Mouse (Mus musculus) hindbrain, postnatal 0 days (tissue): Measurements from ENCODE around the gene Nbea. TPM values are rescaled to one million over a fixed set of nuclear protein-coding genes. Genes with fewer than 3 reads are reported as not detected.

Source experiments
- ATAC-seq: fragments of 200-750 bp; cut with Nextera tagmentation; 2 replicates; pipeline ENCODE4 v1.8.0; 2017; ENCODE audit warnings: mild to moderate bottlenecking, moderate TSS enrichment, moderate library complexity
- DNase-seq: peaks from one replicate; pipeline ENCODE4 v3.0.0-alpha.2; 2015; ENCODE audit warnings: low spot score
- H3K27ac ChIP-seq: fragments of 300-500 bp; sonication (generic); 2 replicates; pipeline ENCODE4 v1.5.1; 2014; ENCODE audit warnings: mild to moderate bottlenecking
- H3K27me3 ChIP-seq: fragments of 300-500 bp; sonication (generic); 2 replicates; pipeline ENCODE4 v1.6.1; 2014; ENCODE audit warnings: low read length, mixed read lengths; ENCODE audit not compliant: insufficient read depth
- H3K36me3 ChIP-seq: fragments of 300-500 bp; sonication (generic); 2 replicates; pipeline ENCODE4 v1.6.1; 2014; ENCODE audit warnings: low read length, mixed read lengths; ENCODE audit not compliant: insufficient read depth
- H3K4me1 ChIP-seq: fragments of 300-500 bp; sonication (generic); 2 replicates; pipeline ENCODE4 v1.6.1; 2014; ENCODE audit warnings: antibody characterized with exemption, low read length, mixed read lengths; ENCODE audit not compliant: insufficient read depth
- H3K4me2 ChIP-seq: fragments of 300-500 bp; sonication (generic); 2 replicates; pipeline ENCODE4 v1.6.1; 2014; ENCODE audit warnings: low read depth, mild to moderate bottlenecking, low read length, moderate library complexity, mixed read lengths
- H3K4me3 ChIP-seq: fragments of 300-500 bp; sonication (generic); 2 replicates; pipeline ENCODE4 v1.5.1; 2014; ENCODE audit warnings: low read length
- H3K9ac ChIP-seq: fragments of 300-500 bp; sonication (generic); replicated peaks from 2 replicates; pipeline ENCODE4 v1.6.1; 2014; ENCODE audit warnings: mild to moderate bottlenecking, low read length, moderate library complexity, mixed read lengths
- H3K9me3 ChIP-seq: fragments of 300-500 bp; sonication (generic); 2 replicates; pipeline ENCODE4 v1.6.1; 2016; ENCODE audit warnings: low read length, mixed read lengths
- CTCF ChIP-seq: IDR thresholded peaks from 2 replicates; pipeline ENCODE4 v1.5.1; 2016; ENCODE audit warnings: antibody characterized with exemption, control low read depth, low read depth
- WGBS: fragments of 180-500 bp; shearing (Covaris S2); extraction: QIAGEN DNeasy Blood & Tissue Kit; methylation state at CpG from one replicate; pipeline ENCODE4 v1.1.7; 2014; 5-methylcytosine and 5-hydroxymethylcytosine counted together
- polyA plus RNA-seq: library from polyadenylated mRNA; unstranded; fragments of >200 nt; fragmentation: Nextera tagmentation; extraction: Ambion mirVana; gene quantifications from 2 replicates; pipeline ENCODE4 v1.2.1, GENCODE M21; 2015
- total RNA-seq: library from RNA; depleted of rRNA; stranded (reverse); fragments of >200 nt; gene quantifications from 2 replicates; pipeline ENCODE4 v1.2.3, GENCODE M21; 2014

Nbea gene
- total and polyA plus RNA-seq, 2 experiments from 2014 or later: 53.4 to 190 TPM

DNA sequence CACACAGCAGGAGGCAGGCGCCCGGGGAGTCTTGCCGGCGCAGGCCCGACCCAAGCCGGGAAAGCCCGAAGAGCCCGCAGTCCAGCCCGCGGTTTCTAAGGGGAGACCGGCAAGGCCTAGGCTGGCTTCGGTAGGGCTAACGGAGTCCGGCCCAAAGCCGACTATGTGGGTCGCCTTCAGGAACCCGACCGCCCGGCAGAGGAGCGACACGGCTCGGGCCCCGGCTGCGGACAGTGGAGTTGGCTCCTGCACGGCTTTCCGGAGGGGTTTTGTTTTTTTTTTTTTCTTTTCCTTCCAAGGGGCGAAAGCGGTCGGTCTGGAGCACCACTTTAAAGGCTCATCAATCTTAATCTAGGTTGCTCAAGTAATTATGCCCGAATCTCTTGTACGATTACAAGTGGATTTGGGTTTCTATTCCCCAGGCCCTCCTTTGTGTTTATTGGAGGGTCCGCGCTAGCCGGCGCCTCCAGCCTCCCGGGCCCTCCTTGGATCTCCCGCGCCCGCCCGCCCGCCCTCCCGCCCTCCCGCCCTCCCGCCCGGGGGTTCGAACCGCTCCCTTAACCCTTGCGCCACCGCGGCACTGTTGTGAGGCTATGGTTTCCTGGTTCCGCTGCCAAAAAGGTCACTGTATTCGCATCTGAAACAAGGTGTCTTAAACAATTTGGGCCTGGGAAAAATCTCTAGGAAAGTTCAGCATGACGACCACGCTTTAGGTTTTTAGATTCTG, 395.9 kb downstream of the Nbea start:
- Histone ChIP-seq H3K36me3 (no peaks in the 10 kb centered on the region), H3K4me3 (peak overlapping the region; percentile 49)
- WGBS: 4% methylated on average over 52 of the region's 54 CpGs

GRCm38 (mm10) chr3:55786835-55787486, 396.5 kb downstream of the Nbea start:
- Histone ChIP-seq H3K36me3 (no peaks in the 10 kb centered on the region), H3K9me3 (no peaks in the 10 kb centered on the region), H3K4me2 (peak overlapping the region; percentile 77), H3K4me3 (peak overlapping the region; percentile 49), H3K27ac (peak overlapping the region; percentile 97), H3K9ac (peak overlapping the region; percentile 83), H3K27me3 (no peaks in the 10 kb centered on the region), H3K4me1 (peaks cover 4% of the 10 kb centered on the region; the same call in 1 of the 2 replicates)
- DNase-seq (peak; percentile 56), ATAC-seq (no peak)
- no peak for TF ChIP-seq CTCF
- WGBS: 29% methylated on average over 17 of the region's 17 CpGs

More for the DNA sequence above, 395.9 kb downstream of the Nbea start:
- no peak for TF ChIP-seq CTCF
- Histone ChIP-seq H3K4me1 (peaks cover 4% of the 10 kb centered on the region; the same call in 1 of the 2 replicates), H3K4me2 (peak overlapping the region; percentile 77), H3K27me3 (no peaks in the 10 kb centered on the region), H3K9ac (peak overlapping the region; percentile 83), H3K27ac (peak overlapping the region; percentile 97), H3K9me3 (no peaks in the 10 kb centered on the region)
- peak; percentile 68 for ATAC-seq
- peak; percentile 73 for DNase-seq

GRCm38 (mm10) chr3:55785981-55786725, 397.3 kb downstream of the Nbea start:
- H3K4me3 ChIP-seq: peak overlapping the region; percentile 49
- ATAC-seq: no peak
- WGBS: 31% methylated on average over 3 of the region's 3 CpGs
- H3K36me3 ChIP-seq: no peaks in the 10 kb centered on the region
- peak overlapping the region; percentile 97 for H3K27ac ChIP-seq
- no peaks in the 10 kb centered on the region for H3K9me3 ChIP-seq
- H3K4me2 ChIP-seq: peak overlapping the region; percentile 77
- no peak for TF ChIP-seq CTCF
- peak overlapping the region; percentile 83 for H3K9ac ChIP-seq
- H3K4me1 ChIP-seq: peaks cover 4% of the 10 kb centered on the region; the same call in 1 of the 2 replicates
- H3K27me3 ChIP-seq: no peaks in the 10 kb centered on the region
- peak; percentile 44 for DNase-seq

GRCm38 (mm10) chr3:55785266-55785980, 398.1 kb downstream of the Nbea start:
- no peak for TF ChIP-seq CTCF
- Histone ChIP-seq H3K4me2 (peak overlapping the region; percentile 77), H3K36me3 (no peaks in the 10 kb centered on the region), H3K9me3 (no peaks in the 10 kb centered on the region), H3K4me1 (peaks cover 4% of the 10 kb centered on the region; the same call in 1 of the 2 replicates), H3K27ac (peak overlapping the region; percentile 97), H3K27me3 (no peaks in the 10 kb centered on the region), H3K9ac (peak overlapping the region; percentile 83), H3K4me3 (peak overlapping the region; percentile 49)
- WGBS: 44% methylated on average over 4 of the region's 4 CpGs
- ATAC-seq (no peak), DNase-seq (peak; percentile 60)

GRCm38 (mm10) chr3:55784101-55784500, 399.4 kb downstream of the Nbea start:
- 30% methylated on average over 7 of the region's 7 CpGs for WGBS
- DNase-seq (peak; percentile 30), ATAC-seq (no peak)
- peak overlapping the region; percentile 80 for H3K9ac ChIP-seq
- peak overlapping the region; percentile 97 for H3K27ac ChIP-seq
- peak overlapping the region; percentile 61 for H3K4me2 ChIP-seq
- H3K9me3 ChIP-seq: no peaks in the 10 kb centered on the region
- H3K4me3 ChIP-seq: peak overlapping the region; percentile 51
- no peaks in the 10 kb centered on the region for H3K27me3 ChIP-seq
- no peaks in the 10 kb centered on the region for H3K36me3 ChIP-seq
- TF ChIP-seq CTCF: no peak
- H3K4me1 ChIP-seq: no peaks in the 10 kb centered on the region
